Mouse (Mus musculus) neural tube, embryonic 15.5 days (tissue): ENCODE results near the gene Dip2b. TPM values are rescaled to one million over a fixed set of nuclear protein-coding genes. Genes with fewer than 3 reads are reported as not detected.

ENCODE experiments used
- ATAC-seq: fragments of 200-750 bp; cut with Nextera tagmentation; 2 replicates; pipeline ENCODE4 v1.8.0; 2017; ENCODE audit warnings: mild to moderate bottlenecking, moderate TSS enrichment, moderate library complexity; ENCODE audit not compliant: low FRiP score
- H3K27ac ChIP-seq: fragments of 300-500 bp; sonication (generic); replicated peaks from 2 replicates; pipeline ENCODE4 v1.5.1; 2015; ENCODE audit warnings: mild to moderate bottlenecking, inconsistent platforms
- H3K27me3 ChIP-seq: fragments of 300-500 bp; sonication (generic); replicated peaks from 2 replicates; pipeline ENCODE4 v1.6.1; 2015; ENCODE audit warnings: inconsistent platforms
- H3K36me3 ChIP-seq: fragments of 300-500 bp; sonication (generic); 2 replicates; pipeline ENCODE4 v1.6.1; 2015; ENCODE audit warnings: inconsistent platforms
- H3K4me1 ChIP-seq: fragments of 300-500 bp; sonication (generic); 2 replicates; pipeline ENCODE4 v1.6.1; 2015; ENCODE audit warnings: inconsistent platforms
- H3K4me2 ChIP-seq: fragments of 300-500 bp; sonication (generic); 2 replicates; pipeline ENCODE4 v1.6.1; 2015; ENCODE audit warnings: inconsistent platforms, mild to moderate bottlenecking, moderate library complexity
- H3K4me3 ChIP-seq: fragments of 300-500 bp; sonication (generic); replicated peaks from 2 replicates; pipeline ENCODE4 v1.5.1; 2015; ENCODE audit warnings: mild to moderate bottlenecking, inconsistent platforms
- H3K9ac ChIP-seq: fragments of 300-500 bp; sonication (generic); replicated peaks from 2 replicates; pipeline ENCODE4 v1.6.1; 2015; ENCODE audit warnings: mild to moderate bottlenecking, inconsistent platforms
- H3K9me3 ChIP-seq: fragments of 300-500 bp; sonication (generic); replicated peaks from 2 replicates; pipeline ENCODE4 v1.6.1; 2016; ENCODE audit warnings: inconsistent platforms
- WGBS: fragments of 180-500 bp; shearing (Covaris S2); methylation state at CpG from one replicate; pipeline ENCODE4 v1.1.7; 2015; ENCODE audit warnings: mixed read lengths; 5-methylcytosine and 5-hydroxymethylcytosine counted together
- polyA plus RNA-seq: library from polyadenylated mRNA; unstranded; fragments of >200 nt; fragmentation: Nextera tagmentation; extraction: Ambion mirVana; gene quantifications from 2 replicates; pipeline ENCODE4 v1.2.1, GENCODE M21; 2015

The Dip2b gene
- polyA plus RNA-seq, 1 experiment from 2014 or later: 14.0 TPM

GRCm38 (mm10) chr15:100213339-100213738 lies 174.9 kb downstream of the Dip2b start:
- Histone ChIP-seq H3K27ac (no peak overlapping the region), H3K4me2 (no peak overlapping the region), H3K36me3 (peaks cover 75% of the 10 kb centered on the region), H3K9me3 (no peaks in the 10 kb centered on the region), H3K4me1 (no peaks in the 10 kb centered on the region), H3K4me3 (no peak overlapping the region), H3K9ac (no peak overlapping the region), H3K27me3 (no peaks in the 10 kb centered on the region)
- whole genome bisulfite sequencing: 95% methylated on average over 2 of the region's 2 CpGs
- ATAC-seq: no peak

GRCm38 (mm10) chr15:100215092-100215491 lies 176.6 kb downstream of the Dip2b start:
- Histone ChIP-seq H3K9ac (no peak overlapping the region), H3K4me2 (no peak overlapping the region), H3K27ac (no peak overlapping the region), H3K27me3 (no peaks in the 10 kb centered on the region), H3K4me1 (no peaks in the 10 kb centered on the region), H3K9me3 (no peaks in the 10 kb centered on the region), H3K36me3 (peaks cover 60% of the 10 kb centered on the region), H3K4me3 (no peak overlapping the region)
- WGBS: 93% methylated on average over 11 of the region's 11 CpGs
- no peak for ATAC-seq

GRCm38 (mm10) chr15:100216173-100216572 lies 177.7 kb downstream of the Dip2b start:
- Histone ChIP-seq H3K27ac (no peak overlapping the region), H3K4me2 (no peak overlapping the region), H3K27me3 (no peaks in the 10 kb centered on the region), H3K36me3 (peaks cover 50% of the 10 kb centered on the region), H3K4me3 (no peak overlapping the region), H3K4me1 (no peaks in the 10 kb centered on the region), H3K9me3 (no peaks in the 10 kb centered on the region), H3K9ac (no peak overlapping the region)
- 92% methylated on average over 9 of the region's 9 CpGs for WGBS
- ATAC-seq: no peak

GRCm38 (mm10) chr15:100218018-100218417 lies 179.6 kb downstream of the Dip2b start:
- Histone ChIP-seq H3K4me1 (no peaks in the 10 kb centered on the region), H3K36me3 (peaks cover 34% of the 10 kb centered on the region), H3K4me2 (no peak overlapping the region), H3K9me3 (0 out of 2 replicates have a peak, but pooled peaks cover 4% of the 10 kb centered on the region), H3K27ac (no peak overlapping the region), H3K27me3 (no peaks in the 10 kb centered on the region), H3K9ac (no peak overlapping the region), H3K4me3 (no peak overlapping the region)
- 98% methylated on average over 3 of the region's 3 CpGs for WGBS
- ATAC-seq: no peak

GRCm38 (mm10) chr15:100219396-100219795 lies 180.9 kb downstream of the Dip2b start:
- Histone ChIP-seq H3K36me3 (peaks cover 25% of the 10 kb centered on the region), H3K4me1 (no peaks in the 10 kb centered on the region), H3K9ac (no peak overlapping the region), H3K4me2 (no peak overlapping the region), H3K27me3 (no peaks in the 10 kb centered on the region), H3K9me3 (0 out of 2 replicates have a peak, but pooled peaks cover 4% of the 10 kb centered on the region), H3K4me3 (no peak overlapping the region), H3K27ac (no peak overlapping the region)
- ATAC-seq: no peak
- 81% methylated on average over 1 of the region's 1 CpGs for WGBS

- H3K4me3 ChIP-seq: no peak overlapping the region
- H3K4me1 ChIP-seq: peaks cover under 1% of the 10 kb centered on the region; the same call in 1 of the 2 replicates
- peaks cover 9% of the 10 kb centered on the region for H3K36me3 ChIP-seq
- WGBS: 79% methylated on average over 7 of the region's 7 CpGs
- H3K9me3 ChIP-seq: 0 out of 2 replicates have a peak, but pooled peaks cover 4% of the 10 kb centered on the region
- no peaks in the 10 kb centered on the region for H3K27me3 ChIP-seq
- no peak overlapping the region for H3K27ac ChIP-seq
- no peak overlapping the region for H3K4me2 ChIP-seq
- no peak overlapping the region for H3K9ac ChIP-seq
- ATAC-seq: no peak
These were observed 182.5 kb downstream of the Dip2b start for GRCm38 (mm10) chr15:100220916-100221315.

GRCm38 (mm10) chr15:100225381-100225780 lies 186.9 kb downstream of the Dip2b start:
- H3K27me3 ChIP-seq: no peaks in the 10 kb centered on the region
- no peak for ATAC-seq
- WGBS: 94% methylated on average over 4 of the region's 4 CpGs
- H3K36me3 ChIP-seq: no peaks in the 10 kb centered on the region
- H3K4me2 ChIP-seq: no peak overlapping the region
- H3K9ac ChIP-seq: no peak overlapping the region
- H3K9me3 ChIP-seq: 0 out of 2 replicates have a peak, but pooled peaks cover 4% of the 10 kb centered on the region
- H3K4me1 ChIP-seq: peaks cover 23% of the 10 kb centered on the region
- H3K4me3 ChIP-seq: no peak overlapping the region
- H3K27ac ChIP-seq: 0 out of 2 replicates have a peak overlapping the region, but pooled peaks have one; percentile 39

GRCm38 (mm10) chr15:100225891-100226290 lies 187.4 kb downstream of the Dip2b start:
- ATAC-seq: no peak

GRCm38 (mm10) chr15:100227031-100227662 lies 188.7 kb downstream of the Dip2b start:
- Histone ChIP-seq H3K4me3 (peak overlapping the region; percentile 84), H3K4me2 (peak overlapping the region; percentile 58), H3K36me3 (no peaks in the 10 kb centered on the region), H3K27ac (peak overlapping the region; percentile 100), H3K9me3 (0 out of 2 replicates have a peak, but pooled peaks cover 4% of the 10 kb centered on the region), H3K27me3 (no peaks in the 10 kb centered on the region), H3K9ac (peak overlapping the region; percentile 100), H3K4me1 (peaks cover 23% of the 10 kb centered on the region)
- WGBS: 4% methylated on average over 17 of the region's 17 CpGs
- peak; percentile 58 for ATAC-seq

More at GRCm38 (mm10) chr15:100225891-100226290, 187.4 kb downstream of the Dip2b start:
- Histone ChIP-seq H3K9ac (no peak overlapping the region), H3K4me1 (peaks cover 23% of the 10 kb centered on the region), H3K4me2 (no peak overlapping the region), H3K27me3 (no peaks in the 10 kb centered on the region), H3K36me3 (no peaks in the 10 kb centered on the region), H3K4me3 (no peak overlapping the region), H3K27ac (peak overlapping the region; percentile 39; the same call in 1 of the 2 replicates), H3K9me3 (0 out of 2 replicates have a peak, but pooled peaks cover 4% of the 10 kb centered on the region)
- 87% methylated on average over 1 of the region's 1 CpGs for WGBS

- Histone ChIP-seq H3K4me2 (peak within 1 kb of the TSS; percentile 58), H3K9me3 (0 out of 2 replicates have a peak, but pooled peaks cover under 1% of the 10 kb centered on the region), H3K4me3 (peak within 1 kb of the TSS; percentile 84), H3K36me3 (no peaks in the 10 kb centered on the region), H3K4me1 (peaks cover 23% of the 10 kb centered on the region), H3K9ac (peak within 1 kb of the TSS; percentile 100), H3K27ac (peak within 1 kb of the TSS; percentile 100), H3K27me3 (no peaks in the 10 kb centered on the region)
- under 1% methylated on average over 56 of the region's 133 CpGs for WGBS
- ATAC-seq: peak; percentile 86
These were observed 189.4 kb downstream of the Dip2b start, which contains the start of gene Atf1 for GRCm38 (mm10) chr15:100227663-100228534. Gene Atf1, plus strand, starts transcription at chr15:100227819.

GRCm38 (mm10) chr15:100228535-100229336 lies 190.3 kb downstream of the Dip2b start:
- peak overlapping the region; percentile 58 for H3K4me2 ChIP-seq
- ATAC-seq: no peak
- WGBS: 15% methylated on average over 16 of the region's 16 CpGs

More at GRCm38 (mm10) chr15:100228535-100229336, 190.3 kb downstream of the Dip2b start:
- H3K9me3 ChIP-seq: no peaks in the 10 kb centered on the region
- peaks cover 7% of the 10 kb centered on the region; the same call in 1 of the 2 replicates for H3K36me3 ChIP-seq
- peaks cover 23% of the 10 kb centered on the region for H3K4me1 ChIP-seq
- peak overlapping the region; percentile 100 for H3K27ac ChIP-seq
- no peaks in the 10 kb centered on the region for H3K27me3 ChIP-seq
- H3K4me3 ChIP-seq: peak overlapping the region; percentile 84
- peak overlapping the region; percentile 100 for H3K9ac ChIP-seq
